Mouse (Mus musculus) brown adipose tissue, adult 24 weeks (tissue): ENCODE measurements around the gene Hist1h2bb. TPM values are rescaled to one million over a fixed set of nuclear protein-coding genes. Genes with fewer than 3 reads are reported as not detected.
A peak's percentile ranks its signal among the peaks of the same experiment; 100 is the strongest.
"Not testable (repeated sequence)": the region's sequence is repeated elsewhere in the genome, so short reads cannot be mapped to it uniquely, and the experiment has no call there.

ENCODE experiments used
- H3K27ac ChIP-seq: fragments of 200-500 bp; replicated peaks from 2 replicates; pipeline ENCODE4 v1.5.1; 2012; ENCODE audit warnings: low read depth, mild to moderate bottlenecking, low read length
- H3K4me1 ChIP-seq: fragments of 200-500 bp; 2 replicates; pipeline ENCODE4 v1.6.1; 2012; ENCODE audit warnings: low read length, mixed read lengths; ENCODE audit not compliant: control insufficient read depth, insufficient read depth, insufficient read length
- H3K4me3 ChIP-seq: fragments of 200-500 bp; 2 replicates; pipeline ENCODE4 v1.5.1; 2012; ENCODE audit warnings: low read depth, mild to moderate bottlenecking, low read length, moderate library complexity; ENCODE audit not compliant: insufficient read depth
- polyA plus RNA-seq: library from polyadenylated mRNA; stranded (reverse); fragments of >200 nt; gene quantifications from 2 replicates; pipeline ENCODE4 v1.2.4, GENCODE M21; 2012; ENCODE audit not compliant: missing spikeins, insufficient read depth, insufficient read length

The Hist1h2bb gene
- polyA plus RNA-seq, 1 experiment: not detected

GRCm38 (mm10) chr13:23751478-23751956 lies 5.0 kb downstream of the Hist1h2bb start:
- Histone ChIP-seq H3K4me3 (peak overlapping the region; percentile 23; the same call in 1 of the 2 replicates), H3K27ac (peak overlapping the region; percentile 39), H3K4me1 (peaks cover 2% of the 10 kb centered on the region; the same call in 1 of the 2 replicates)

GRCm38 (mm10) chr13:23752067-23752741 lies 5.7 kb downstream of the Hist1h2bb start, which contains the start of gene Hist1h3b:
Hist1h3b (plus strand) TSS chr13:23752267.
- not testable (repeated sequence) for H3K4me1 ChIP-seq
- H3K27ac ChIP-seq: peak within 1 kb of the TSS; percentile 39

GRCm38 (mm10) chr13:23752742-23753172 lies 6.2 kb downstream of the Hist1h2bb start:
- H3K4me3 ChIP-seq: no peak overlapping the region

More at GRCm38 (mm10) chr13:23752067-23752741, 5.7 kb downstream of the Hist1h2bb start, which contains the start of gene Hist1h3b:
- H3K4me3 ChIP-seq: peak within 1 kb of the TSS; percentile 69

GRCm38 (mm10) chr13:23753314-23754078 lies 7.0 kb downstream of the Hist1h2bb start:
- Histone ChIP-seq H3K4me1 (peaks cover 2% of the 10 kb centered on the region; the same call in 1 of the 2 replicates), H3K27ac (no peak overlapping the region), H3K4me3 (no peak overlapping the region)

More at GRCm38 (mm10) chr13:23752742-23753172, 6.2 kb downstream of the Hist1h2bb start:
- no peak overlapping the region for H3K27ac ChIP-seq
- H3K4me1 ChIP-seq: peaks cover 2% of the 10 kb centered on the region; the same call in 1 of the 2 replicates

GRCm38 (mm10) chr13:23755000-23755399 lies 8.5 kb downstream of the Hist1h2bb start:
- Histone ChIP-seq H3K4me1 (peaks cover 2% of the 10 kb centered on the region; the same call in 1 of the 2 replicates), H3K4me3 (no peak overlapping the region), H3K27ac (no peak overlapping the region)

GRCm38 (mm10) chr13:23756790-23757189 lies 10.3 kb downstream of the Hist1h2bb start, which contains the start of gene Hist1h4b:
Hist1h4b (plus strand) TSS chr13:23757013.
- H3K4me3 ChIP-seq: peak within 1 kb of the TSS; percentile 57
- H3K4me1 ChIP-seq: no peaks in the 10 kb centered on the region
- no peak within 1 kb of the TSS for H3K27ac ChIP-seq

- H3K4me3 ChIP-seq: peak overlapping the region; percentile 57
- H3K4me1 ChIP-seq: no peaks in the 10 kb centered on the region
- H3K27ac ChIP-seq: no peak overlapping the region
These were observed 10.8 kb downstream of the Hist1h2bb start for GRCm38 (mm10) chr13:23757211-23757773.

- Histone ChIP-seq H3K4me3 (no peak overlapping the region), H3K4me1 (no peaks in the 10 kb centered on the region), H3K27ac (no peak overlapping the region)
These were observed 11.4 kb downstream of the Hist1h2bb start for GRCm38 (mm10) chr13:23757921-23758320.

GRCm38 (mm10) chr13:23759251-23759771 lies 12.8 kb downstream of the Hist1h2bb start:
- H3K27ac ChIP-seq: no peak overlapping the region
- H3K4me1 ChIP-seq: no peaks in the 10 kb centered on the region
- no peak overlapping the region for H3K4me3 ChIP-seq

GRCm38 (mm10) chr13:23759916-23760239 lies 13.3 kb downstream of the Hist1h2bb start:
- Histone ChIP-seq H3K4me1 (no peaks in the 10 kb centered on the region), H3K4me3 (no peak overlapping the region), H3K27ac (no peak overlapping the region)

GRCm38 (mm10) chr13:23760240-23760971 lies 13.9 kb downstream of the Hist1h2bb start:
- peak overlapping the region; percentile 61 for H3K4me3 ChIP-seq
- no peak overlapping the region for H3K27ac ChIP-seq
- H3K4me1 ChIP-seq: no peaks in the 10 kb centered on the region

GRCm38 (mm10) chr13:23760972-23761864 lies 14.7 kb downstream of the Hist1h2bb start, which contains the start of gene Hist1h4a:
Hist1h4a (minus strand) TSS chr13:23761230.
- Histone ChIP-seq H3K27ac (peak within 1 kb of the TSS; percentile 20; the same call in 1 of the 2 replicates), H3K4me1 (no peaks in the 10 kb centered on the region), H3K4me3 (peak within 1 kb of the TSS; percentile 61)
